Mouse (Mus musculus) ES-E14 (cell line): Measurements from ENCODE around the gene Fyn. TPM values are rescaled to one million over a fixed set of nuclear protein-coding genes. Genes with fewer than 3 reads are reported as not detected.

Source experiments
- DNase-seq: peaks from one replicate; pipeline ENCODE4 v3.0.0-alpha.2; 2013; ENCODE audit warnings: low read depth, low spot score
- H3K27ac ChIP-seq: 2 replicates; pipeline ENCODE4 v1.5.1; 2012; ENCODE audit warnings: low read depth, mild to moderate bottlenecking, low read length, moderate library complexity, mixed read lengths; ENCODE audit not compliant: poor library complexity, insufficient read depth, severe bottlenecking
- H3K36me3 ChIP-seq: 2 replicates; pipeline ENCODE4 v1.6.1; 2012; ENCODE audit warnings: mild to moderate bottlenecking, low read length, moderate library complexity, mixed read lengths; ENCODE audit not compliant: control insufficient read depth, poor library complexity, insufficient read depth, severe bottlenecking
- H3K4me1 ChIP-seq, 2 experiments: fragments of 150-350 bp in 1 of 2; sonication (generic) in 1 of 2; 2 replicates each; pipeline ENCODE4 v1.6.1; 2012; ENCODE audit warnings: low read length in 2 of 2, mild to moderate bottlenecking in 1 of 2, mixed read lengths in 1 of 2; ENCODE audit not compliant: control insufficient read depth in 2 of 2, insufficient read depth in 2 of 2, poor library complexity in 1 of 2
- H3K4me3 ChIP-seq, 2 experiments: fragments of 150-350 bp in 1 of 2; sonication (generic) in 1 of 2; 2 replicates each; pipeline ENCODE4 v1.5.1; 2012; ENCODE audit warnings: low read length in 2 of 2, low read depth in 1 of 2, mild to moderate bottlenecking in 1 of 2, mixed read lengths in 1 of 2; ENCODE audit not compliant: insufficient read depth in 1 of 2, poor library complexity in 1 of 2, severe bottlenecking in 1 of 2
- H3K9ac ChIP-seq: 2 replicates; pipeline ENCODE4 v1.6.1; 2012; ENCODE audit warnings: low read depth, mild to moderate bottlenecking, low read length, mixed read lengths; ENCODE audit not compliant: poor library complexity, insufficient read depth, severe bottlenecking
- H3K9me3 ChIP-seq: fragments of 150-350 bp; sonication (generic); 2 replicates; pipeline ENCODE4 v1.6.1; 2012; ENCODE audit warnings: low read depth, mild to moderate bottlenecking, low read length; ENCODE audit not compliant: control insufficient read depth, insufficient read depth
- CHD2 ChIP-seq: IDR thresholded peaks from 2 replicates; pipeline ENCODE4 v1.6.1; 2014; ENCODE audit warnings: mild to moderate bottlenecking, low read depth, low read length, inconsistent platforms
- HCFC1 ChIP-seq: IDR thresholded peaks from 2 replicates; pipeline ENCODE4 v1.6.1; 2012; ENCODE audit warnings: low read length, inconsistent platforms, borderline replicate concordance; ENCODE audit not compliant: insufficient read depth
- MAFK ChIP-seq: IDR thresholded peaks from 2 replicates; pipeline ENCODE4 v1.6.1; 2014; ENCODE audit warnings: mild to moderate bottlenecking, low read depth, low read length, inconsistent platforms; ENCODE audit not compliant: insufficient read depth
- ZC3H11A ChIP-seq: IDR thresholded peaks from 2 replicates; pipeline ENCODE4 v1.6.1; 2012; ENCODE audit warnings: low read depth, mild to moderate bottlenecking, inconsistent platforms, low read length, borderline replicate concordance
- ZNF384 ChIP-seq: IDR thresholded peaks from 2 replicates; pipeline ENCODE4 v1.6.1; 2012; ENCODE audit warnings: low read depth, low read length, inconsistent platforms
- in situ Hi-C, 2 experiments: fragments of 600-800 bp; cut with MboI; formaldehyde crosslinking; loops; one replicate each; pipeline ENCODE4 v1.15.1; 2025; ENCODE audit warnings: low sequenced_read_pairs in 2 of 2, inconsistent platforms in 1 of 2; ENCODE audit not compliant: unreplicated experiment in 2 of 2
- total RNA-seq: library from RNA; depleted of rRNA; stranded (reverse); fragments of 300-350 nt; gene quantifications from 2 replicates; pipeline ENCODE4 v1.2.3, GENCODE M21; 2012

The Fyn gene
- total RNA-seq, 1 experiment: 14.6 TPM

GRCm38 (mm10) chr10:39426833-39427490, 58.3 kb downstream of the Fyn start:
- peak; percentile 11 for DNase-seq
- no peak for TF ChIP-seq ZC3H11A
- TF ChIP-seq ZNF384: no peak
- peak; percentile 86 for TF ChIP-seq MAFK
- no peak for TF ChIP-seq CHD2
- TF ChIP-seq HCFC1: no peak
- Histone ChIP-seq H3K9me3 (no peaks in the 10 kb centered on the region), H3K36me3 (no peaks in the 10 kb centered on the region), H3K4me1 (0 out of 4 replicates have a peak, but pooled peaks cover 0 to 2% of the 10 kb centered on the region in 2 experiments), H3K4me3 (no peak overlapping the region), H3K9ac (no peak overlapping the region), H3K27ac (no peak overlapping the region)
- in situ Hi-C loops: no loop called here

DNA sequence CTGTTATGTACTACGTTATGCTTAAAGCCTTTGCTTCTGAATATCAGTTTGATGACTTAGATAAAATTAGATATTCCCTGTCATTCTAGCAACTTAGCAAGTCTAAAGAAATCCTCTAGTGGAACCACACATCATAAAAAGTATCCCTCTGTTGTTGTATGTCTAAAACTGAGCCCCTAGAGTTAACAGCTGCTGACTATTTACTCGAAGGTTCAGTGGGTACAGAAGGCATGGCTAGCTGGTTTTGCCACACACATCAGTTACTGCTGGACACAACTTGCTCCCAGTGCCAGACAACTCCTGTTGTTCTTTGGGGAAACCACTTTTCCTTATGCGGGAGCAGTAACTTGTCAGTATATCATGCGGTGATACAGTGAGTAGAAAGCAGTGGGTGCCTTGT, 61.0 kb downstream of the Fyn start:
- in situ Hi-C loops: no loop called here
- no peak for TF ChIP-seq MAFK
- no peak for TF ChIP-seq ZC3H11A
- no peak for TF ChIP-seq HCFC1
- no peak for TF ChIP-seq CHD2
- no peak for TF ChIP-seq ZNF384
- no peak overlapping the region for H3K9ac ChIP-seq
- H3K36me3 ChIP-seq: no peaks in the 10 kb centered on the region
- no peak overlapping the region for H3K27ac ChIP-seq
- H3K4me3 ChIP-seq: no peak overlapping the region
- no peak for DNase-seq
- H3K4me1 ChIP-seq: 0 out of 4 replicates have a peak, but pooled peaks cover 0 to 2% of the 10 kb centered on the region in 2 experiments
- no peaks in the 10 kb centered on the region for H3K9me3 ChIP-seq

DNA sequence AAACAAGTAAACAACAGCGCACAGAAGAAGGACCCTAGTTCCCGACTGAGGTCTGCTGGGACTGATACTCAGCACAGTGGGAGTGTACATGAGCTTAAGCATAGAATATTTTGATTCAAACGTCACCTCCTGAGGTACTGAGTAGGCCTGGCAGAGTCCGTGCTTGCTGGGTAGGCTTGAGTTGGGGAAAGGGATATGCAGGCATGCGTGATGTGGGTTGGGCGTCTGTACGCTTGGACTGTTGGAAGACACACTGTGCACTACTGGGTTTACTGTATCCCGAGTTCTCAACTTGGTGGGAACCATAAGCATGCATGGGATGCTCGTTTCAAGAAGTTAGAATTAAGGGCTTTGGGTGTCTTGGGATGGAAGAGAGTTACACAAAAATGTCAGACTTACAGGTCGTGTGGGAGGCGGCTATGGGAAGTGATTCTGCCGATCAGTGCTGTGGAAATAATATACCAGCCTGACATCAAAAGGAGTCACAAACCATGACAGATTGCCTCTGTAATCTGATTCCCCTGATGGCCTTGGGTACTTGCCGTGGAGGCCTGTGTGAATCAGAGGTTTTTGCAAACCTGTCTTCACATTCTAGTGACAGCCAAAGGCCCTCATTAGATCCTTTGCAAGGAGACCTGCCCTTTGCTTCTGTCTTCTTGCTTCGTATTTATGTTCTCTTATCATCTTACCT, 61.6 kb downstream of the Fyn start:
- DNase-seq: no peak
- Histone ChIP-seq H3K36me3 (no peaks in the 10 kb centered on the region), H3K27ac (no peak overlapping the region), H3K4me3 (no peak overlapping the region), H3K9ac (no peak overlapping the region), H3K9me3 (no peaks in the 10 kb centered on the region), H3K4me1 (0 out of 4 replicates have a peak, but pooled peaks cover 0 to 2% of the 10 kb centered on the region in 2 experiments)
- in situ Hi-C loops: no loop called here
- TF ChIP-seq HCFC1 (no peak), ZC3H11A (no peak), MAFK (no peak), CHD2 (no peak), ZNF384 (no peak)

DNA sequence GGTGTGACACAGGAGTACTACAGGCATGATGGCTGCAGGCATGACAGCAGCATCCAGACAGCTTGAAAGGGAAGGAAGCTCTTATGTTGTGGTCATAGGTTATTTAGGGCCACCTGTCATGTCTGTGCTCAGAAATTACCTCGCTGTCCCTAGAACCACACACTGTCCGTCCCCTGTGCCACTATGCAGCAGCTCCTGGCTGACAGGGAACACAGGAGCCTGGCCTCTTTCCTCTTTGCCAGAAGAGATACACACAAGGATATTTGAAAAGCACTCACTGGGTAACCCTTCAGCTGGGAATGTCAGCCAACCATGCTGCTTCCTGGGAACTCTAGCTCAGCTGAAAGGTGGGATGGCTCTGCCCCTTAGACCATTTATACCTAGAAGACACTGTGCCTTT, 62.6 kb downstream of the Fyn start:
- Histone ChIP-seq H3K9ac (no peak overlapping the region), H3K9me3 (no peaks in the 10 kb centered on the region), H3K27ac (no peak overlapping the region), H3K36me3 (no peaks in the 10 kb centered on the region), H3K4me3 (no peak overlapping the region), H3K4me1 (0 out of 4 replicates have a peak, but pooled peaks cover 0 to 2% of the 10 kb centered on the region in 2 experiments)
- no peak for DNase-seq
- TF ChIP-seq ZC3H11A (no peak), MAFK (no peak)
- in situ Hi-C loops: no loop called here
